Mouse (Mus musculus): ENCODE measurements at regions not wholly inside any gene's neighbourhood (a gene's known extent, or its start where the extent isn't known, plus 50 kb on each side); places are given as distances from the start of the nearest gene placed in this dataset.

GRCm38 (mm10) chr14:105589261-105589660 is 307.4 kb downstream of the Spry2 start:
- Histone ChIP-seq H3K4me1 (ENCODE audit: control insufficient read depth) (no peaks in the 10 kb centered on the region), H3K9me3 (ENCODE audit: control insufficient read depth, low read length) (peaks cover 18% of the 10 kb centered on the region), H3K4me3 (replicated peaks) (no peak overlapping the region), H3K36me3 (ENCODE audit: control insufficient read depth) (no peaks in the 10 kb centered on the region), H3K27me3 (ENCODE audit: control insufficient read depth) (no peaks in the 10 kb centered on the region)
- no peak for TF ChIP-seq GATA1 (IDR thresholded peaks at IDR 0.05; ENCODE audit: low read length)
- no peak for TF ChIP-seq TAL1 (IDR thresholded peaks at IDR 0.05; ENCODE audit: low read length)

GRCm38 (mm10) chr14:105588391-105589163 is 308.0 kb downstream of the Spry2 start:
- Histone ChIP-seq H3K9me3 (ENCODE audit: control insufficient read depth, low read length) (peaks cover 18% of the 10 kb centered on the region), H3K4me3 (replicated peaks) (no peak overlapping the region), H3K4me1 (ENCODE audit: control insufficient read depth) (no peaks in the 10 kb centered on the region), H3K27me3 (ENCODE audit: control insufficient read depth) (no peaks in the 10 kb centered on the region), H3K36me3 (ENCODE audit: control insufficient read depth) (no peaks in the 10 kb centered on the region)
- no peak for TF ChIP-seq TAL1 (IDR thresholded peaks at IDR 0.05; ENCODE audit: low read length)
- no peak for TF ChIP-seq GATA1 (IDR thresholded peaks at IDR 0.05; ENCODE audit: low read length)

DNA sequence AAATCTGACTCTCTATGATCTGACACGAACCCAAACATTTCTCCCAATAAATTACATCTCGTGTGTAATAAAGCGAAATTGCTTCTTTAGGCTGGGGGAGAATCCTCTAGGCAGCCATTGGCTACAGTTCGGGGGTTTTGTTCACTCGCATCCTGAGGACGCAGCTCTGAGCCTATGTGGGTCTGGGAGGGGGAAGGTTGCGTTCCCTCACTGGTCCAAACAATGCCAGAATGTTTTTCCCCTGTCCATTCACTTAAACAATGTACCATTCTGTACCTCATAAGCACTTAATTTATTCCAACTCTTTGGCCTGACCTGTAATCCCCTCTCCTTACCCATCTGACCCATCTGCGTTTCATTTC is 308.6 kb downstream of the Spry2 start:
- TF ChIP-seq TAL1 (IDR thresholded peaks at IDR 0.05; ENCODE audit: low read length), result no peak
- no peak for TF ChIP-seq GATA1 (IDR thresholded peaks at IDR 0.05; ENCODE audit: low read length)

DNA sequence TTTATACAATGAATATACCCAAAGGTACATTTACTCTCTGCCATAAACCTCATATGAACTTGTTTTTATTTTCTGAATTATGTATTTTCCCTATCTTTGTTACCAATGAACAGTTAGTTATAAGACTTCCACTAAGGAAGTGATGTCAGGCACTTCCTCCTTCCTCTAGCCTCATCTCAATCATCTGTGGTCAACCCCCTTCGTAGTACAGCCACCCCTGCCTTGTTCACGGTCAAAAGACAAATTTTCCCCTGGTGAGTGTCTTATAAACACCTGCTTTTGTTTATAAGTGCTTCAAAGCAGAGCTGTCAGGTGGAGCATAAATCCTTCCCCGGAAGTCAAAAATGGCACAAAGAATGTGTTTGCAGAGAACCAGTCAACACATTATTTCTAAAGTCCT is 312.0 kb downstream of the Spry2 start:
- Histone ChIP-seq H3K9me3 (ENCODE audit: control insufficient read depth, low read length) (peaks cover 15% of the 10 kb centered on the region), H3K4me3 (replicated peaks) (no peak overlapping the region), H3K4me1 (ENCODE audit: control insufficient read depth) (no peaks in the 10 kb centered on the region), H3K27me3 (ENCODE audit: control insufficient read depth) (no peaks in the 10 kb centered on the region), H3K36me3 (ENCODE audit: control insufficient read depth) (no peaks in the 10 kb centered on the region)
- no peak for TF ChIP-seq TAL1 (IDR thresholded peaks at IDR 0.05; ENCODE audit: low read length)

More for the DNA sequence above, 308.6 kb downstream of the Spry2 start:
- H3K9me3 ChIP-seq (ENCODE audit: control insufficient read depth, low read length), result peaks cover 18% of the 10 kb centered on the region
- no peaks in the 10 kb centered on the region for H3K4me1 ChIP-seq (ENCODE audit: control insufficient read depth)
- H3K27me3 ChIP-seq (ENCODE audit: control insufficient read depth), result no peaks in the 10 kb centered on the region
- no peak overlapping the region for H3K4me3 ChIP-seq (replicated peaks)
- H3K36me3 ChIP-seq (ENCODE audit: control insufficient read depth), result no peaks in the 10 kb centered on the region

- no peak for TF ChIP-seq GATA1 (IDR thresholded peaks at IDR 0.05; ENCODE audit: low read length)
- no peak for TF ChIP-seq TAL1 (IDR thresholded peaks at IDR 0.05; ENCODE audit: low read length)
- Histone ChIP-seq H3K4me3 (replicated peaks) (no peak overlapping the region), H3K9me3 (ENCODE audit: control insufficient read depth, low read length) (peaks cover 9% of the 10 kb centered on the region), H3K27me3 (ENCODE audit: control insufficient read depth) (no peaks in the 10 kb centered on the region), H3K4me1 (ENCODE audit: control insufficient read depth) (no peaks in the 10 kb centered on the region), H3K36me3 (ENCODE audit: control insufficient read depth) (no peaks in the 10 kb centered on the region)
Observed at GRCm38 (mm10) chr14:105583497-105583896, 313.1 kb downstream of the Spry2 start.

DNA sequence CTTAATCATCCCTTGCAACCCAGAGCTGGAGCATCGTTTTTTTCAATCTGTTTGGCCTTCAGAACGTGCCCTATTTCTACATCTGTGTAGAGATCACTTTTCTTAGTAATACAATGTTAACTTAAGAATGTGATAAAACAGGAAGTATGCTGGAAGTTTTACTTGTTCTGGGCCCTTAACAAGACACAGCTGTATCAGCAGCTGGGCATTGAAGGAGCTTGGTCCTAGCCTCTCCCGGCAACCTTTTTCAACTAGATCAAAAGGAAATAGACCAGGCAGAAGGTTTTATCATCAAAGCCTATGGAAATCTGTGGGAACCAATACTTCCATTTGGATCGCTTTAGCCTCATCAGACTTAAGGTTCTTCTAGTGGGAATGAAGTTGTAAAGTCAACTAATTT is 317.9 kb downstream of the Ndfip2 start:
- Histone ChIP-seq H3K36me3 (ENCODE audit: control insufficient read depth) (no peaks in the 10 kb centered on the region), H3K9me3 (ENCODE audit: control insufficient read depth, low read length) (no peaks in the 10 kb centered on the region), H3K4me3 (replicated peaks) (no peak overlapping the region), H3K27me3 (ENCODE audit: control insufficient read depth) (no peaks in the 10 kb centered on the region), H3K4me1 (ENCODE audit: control insufficient read depth) (no peaks in the 10 kb centered on the region)
- TF ChIP-seq TAL1 (IDR thresholded peaks at IDR 0.05; ENCODE audit: low read length) (no peak), GATA1 (IDR thresholded peaks at IDR 0.05; ENCODE audit: low read length) (no peak)

DNA sequence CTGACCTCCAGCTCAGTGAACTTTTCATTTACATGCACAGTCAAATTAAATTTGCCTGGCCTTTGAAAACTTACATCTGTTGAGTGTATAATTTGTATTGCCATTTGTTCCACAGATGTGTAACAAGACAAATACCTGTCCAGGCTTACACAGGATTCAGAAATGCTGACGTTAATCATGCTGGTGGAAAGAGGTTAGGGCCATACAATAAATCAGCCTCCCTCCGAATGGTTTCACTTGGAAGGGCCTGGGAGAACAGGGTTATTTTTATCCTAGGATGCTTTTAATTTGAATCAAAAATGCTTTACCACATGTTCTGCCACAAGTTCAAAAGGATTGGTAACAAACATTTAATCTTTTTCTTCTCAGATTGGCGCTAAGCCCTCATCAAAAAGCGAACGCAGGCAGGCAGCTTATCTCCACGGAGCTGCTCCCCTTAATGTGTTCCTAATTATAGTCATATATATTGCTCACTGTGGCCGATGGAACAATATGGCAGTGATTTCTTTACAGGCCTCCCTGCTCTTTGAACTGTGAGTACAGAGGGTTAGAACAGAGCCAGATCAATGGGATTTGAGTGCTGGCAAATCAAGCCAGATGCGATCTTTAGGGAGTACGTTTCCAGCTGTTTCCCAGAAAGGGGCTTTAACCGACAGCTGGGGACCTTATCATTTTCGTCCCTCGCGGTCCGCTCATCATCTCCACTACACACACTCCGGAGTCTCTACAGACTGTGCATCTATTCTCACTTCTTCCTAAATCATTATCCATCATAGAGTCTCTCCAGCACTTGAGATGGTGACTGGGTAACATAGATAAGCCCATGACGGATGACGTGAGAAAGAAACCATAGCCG is 313.9 kb downstream of the Ndfip2 start:
- H3K9me3 ChIP-seq (ENCODE audit: control insufficient read depth, low read length), result no peaks in the 10 kb centered on the region
- H3K27me3 ChIP-seq (ENCODE audit: control insufficient read depth), result no peaks in the 10 kb centered on the region
- H3K4me1 ChIP-seq (ENCODE audit: control insufficient read depth), result no peaks in the 10 kb centered on the region
- no peaks in the 10 kb centered on the region for H3K36me3 ChIP-seq (ENCODE audit: control insufficient read depth)
- no peak for TF ChIP-seq GATA1 (IDR thresholded peaks at IDR 0.05; ENCODE audit: low read length)
- no peak for TF ChIP-seq TAL1 (IDR thresholded peaks at IDR 0.05; ENCODE audit: low read length)
- H3K4me3 ChIP-seq (replicated peaks), result no peak overlapping the region

GRCm38 (mm10) chr14:105570156-105570555 is 311.8 kb downstream of the Ndfip2 start:
- Histone ChIP-seq H3K36me3 (ENCODE audit: control insufficient read depth) (no peaks in the 10 kb centered on the region), H3K27me3 (ENCODE audit: control insufficient read depth) (no peaks in the 10 kb centered on the region), H3K9me3 (ENCODE audit: control insufficient read depth, low read length) (no peaks in the 10 kb centered on the region), H3K4me3 (replicated peaks) (no peak overlapping the region), H3K4me1 (ENCODE audit: control insufficient read depth) (no peaks in the 10 kb centered on the region)
- TF ChIP-seq TAL1 (IDR thresholded peaks at IDR 0.05; ENCODE audit: low read length) (no peak), GATA1 (IDR thresholded peaks at IDR 0.05; ENCODE audit: low read length) (no peak)

- no peak overlapping the region for H3K4me3 ChIP-seq (replicated peaks)
- no peaks in the 10 kb centered on the region for H3K9me3 ChIP-seq (ENCODE audit: control insufficient read depth, low read length)
- H3K4me1 ChIP-seq (ENCODE audit: control insufficient read depth), result no peaks in the 10 kb centered on the region
- TF ChIP-seq GATA1 (IDR thresholded peaks at IDR 0.05; ENCODE audit: low read length), result no peak
- TF ChIP-seq TAL1 (IDR thresholded peaks at IDR 0.05; ENCODE audit: low read length), result no peak
- no peaks in the 10 kb centered on the region for H3K27me3 ChIP-seq (ENCODE audit: control insufficient read depth)
- H3K36me3 ChIP-seq (ENCODE audit: control insufficient read depth), result no peaks in the 10 kb centered on the region
Observed at GRCm38 (mm10) chr14:105565827-105566226, 307.5 kb downstream of the Ndfip2 start.
